Mouse (Mus musculus): ENCODE data around the gene Pla2g2f. TPM values are rescaled to one million over a fixed set of nuclear protein-coding genes. Genes with fewer than 3 reads are reported as not detected.

Pla2g2f gene
- polyA plus RNA-seq, 1 experiment from 2014 or later: not detected

- DNase-seq (peak; percentile 76), ATAC-seq (ENCODE audit: insufficient read depth) (peak; percentile 24; the same call in 1 of the 2 replicates)
- peak; percentile 84 for TF ChIP-seq CTCF (IDR thresholded peaks at IDR 0.05; ENCODE audit: low read depth)
- Histone ChIP-seq H3K27me3 (ENCODE audit: insufficient read depth, low read length) (no peaks in the 10 kb centered on the region), H3K4me2 (no peak overlapping the region), H3K9ac (no peak overlapping the region), H3K4me3 (ENCODE audit: low read depth, low read length) (no peak overlapping the region), H3K27ac (ENCODE audit: low read depth) (no peak overlapping the region), H3K4me1 (ENCODE audit: insufficient read depth) (no peaks in the 10 kb centered on the region), H3K36me3 (ENCODE audit: insufficient read depth) (no peaks in the 10 kb centered on the region), H3K9me3 (ENCODE audit: low read depth, low read length) (no peaks in the 10 kb centered on the region)
- WGBS: 45% methylated on average over 8 of the region's 8 CpGs
Observed at GRCm38 (mm10) chr4:138748369-138749072, 8.9 kb downstream of the Pla2g2f start.

- no peaks in the 10 kb centered on the region for H3K4me1 ChIP-seq (ENCODE audit: insufficient read depth)
- no peaks in the 10 kb centered on the region for H3K9me3 ChIP-seq (ENCODE audit: low read depth, low read length)
- TF ChIP-seq CTCF (IDR thresholded peaks at IDR 0.05; ENCODE audit: low read depth): no peak
- no peaks in the 10 kb centered on the region for H3K36me3 ChIP-seq (ENCODE audit: insufficient read depth)
- no peak overlapping the region for H3K27ac ChIP-seq (ENCODE audit: low read depth)
- DNase-seq (peak; percentile 5), ATAC-seq (ENCODE audit: insufficient read depth) (0 out of 2 replicates have a peak, but pooled peaks have one; percentile 42)
- WGBS: 60% methylated on average over 10 of the region's 10 CpGs
- H3K9ac ChIP-seq: no peak overlapping the region
- no peaks in the 10 kb centered on the region for H3K27me3 ChIP-seq (ENCODE audit: insufficient read depth, low read length)
- no peak overlapping the region for H3K4me3 ChIP-seq (ENCODE audit: low read depth, low read length)
- H3K4me2 ChIP-seq: no peak overlapping the region
Observed at GRCm38 (mm10) chr4:138747851-138748250, 9.6 kb downstream of the Pla2g2f start.

- no peak for TF ChIP-seq CTCF (IDR thresholded peaks at IDR 0.05; ENCODE audit: low read depth)
- H3K9ac ChIP-seq: no peak overlapping the region
- no peaks in the 10 kb centered on the region for H3K27me3 ChIP-seq (ENCODE audit: insufficient read depth, low read length)
- no peaks in the 10 kb centered on the region for H3K9me3 ChIP-seq (ENCODE audit: low read depth, low read length)
- no peaks in the 10 kb centered on the region for H3K4me1 ChIP-seq (ENCODE audit: insufficient read depth)
- no peaks in the 10 kb centered on the region for H3K36me3 ChIP-seq (ENCODE audit: insufficient read depth)
- DNase-seq (no peak), ATAC-seq (ENCODE audit: insufficient read depth) (no peak)
- 85% methylated on average over 9 of the region's 9 CpGs for WGBS
- no peak overlapping the region for H3K27ac ChIP-seq (ENCODE audit: low read depth)
- no peak overlapping the region for H3K4me3 ChIP-seq (ENCODE audit: low read depth, low read length)
- no peak overlapping the region for H3K4me2 ChIP-seq
Observed at GRCm38 (mm10) chr4:138746866-138747265, 10.6 kb downstream of the Pla2g2f start.

DNA sequence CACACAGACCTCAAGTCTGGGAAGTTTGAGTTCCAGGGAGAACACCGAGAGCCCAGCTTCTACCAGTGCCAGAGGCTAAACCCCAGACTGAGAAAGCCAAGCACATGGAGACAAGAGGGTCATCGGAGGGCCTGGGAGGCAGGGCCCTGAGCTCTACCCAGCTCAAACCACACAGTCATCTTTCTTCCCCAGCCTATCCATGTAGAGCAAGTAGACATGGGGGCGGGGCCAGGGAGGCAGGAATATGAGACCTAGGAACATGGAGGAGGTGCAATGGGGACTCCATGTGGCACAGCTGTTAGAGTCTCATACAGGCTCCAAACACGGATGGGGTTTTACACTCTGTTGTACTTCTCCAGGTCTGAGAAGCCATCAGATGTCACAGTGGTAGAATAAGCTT lies 11.5 kb downstream of the Pla2g2f start:
- Histone ChIP-seq H3K27ac (ENCODE audit: low read depth) (no peak overlapping the region), H3K4me2 (no peak overlapping the region), H3K4me3 (ENCODE audit: low read depth, low read length) (no peak overlapping the region), H3K27me3 (ENCODE audit: insufficient read depth, low read length) (no peaks in the 10 kb centered on the region), H3K9ac (no peak overlapping the region), H3K4me1 (ENCODE audit: insufficient read depth) (no peaks in the 10 kb centered on the region), H3K9me3 (ENCODE audit: low read depth, low read length) (no peaks in the 10 kb centered on the region), H3K36me3 (ENCODE audit: insufficient read depth) (no peaks in the 10 kb centered on the region)
- TF ChIP-seq CTCF (IDR thresholded peaks at IDR 0.05; ENCODE audit: low read depth): no peak
- DNase-seq: peak; percentile 56
- no peak for ATAC-seq (ENCODE audit: insufficient read depth)
- WGBS: 43% methylated on average over 4 of the region's 4 CpGs

DNA sequence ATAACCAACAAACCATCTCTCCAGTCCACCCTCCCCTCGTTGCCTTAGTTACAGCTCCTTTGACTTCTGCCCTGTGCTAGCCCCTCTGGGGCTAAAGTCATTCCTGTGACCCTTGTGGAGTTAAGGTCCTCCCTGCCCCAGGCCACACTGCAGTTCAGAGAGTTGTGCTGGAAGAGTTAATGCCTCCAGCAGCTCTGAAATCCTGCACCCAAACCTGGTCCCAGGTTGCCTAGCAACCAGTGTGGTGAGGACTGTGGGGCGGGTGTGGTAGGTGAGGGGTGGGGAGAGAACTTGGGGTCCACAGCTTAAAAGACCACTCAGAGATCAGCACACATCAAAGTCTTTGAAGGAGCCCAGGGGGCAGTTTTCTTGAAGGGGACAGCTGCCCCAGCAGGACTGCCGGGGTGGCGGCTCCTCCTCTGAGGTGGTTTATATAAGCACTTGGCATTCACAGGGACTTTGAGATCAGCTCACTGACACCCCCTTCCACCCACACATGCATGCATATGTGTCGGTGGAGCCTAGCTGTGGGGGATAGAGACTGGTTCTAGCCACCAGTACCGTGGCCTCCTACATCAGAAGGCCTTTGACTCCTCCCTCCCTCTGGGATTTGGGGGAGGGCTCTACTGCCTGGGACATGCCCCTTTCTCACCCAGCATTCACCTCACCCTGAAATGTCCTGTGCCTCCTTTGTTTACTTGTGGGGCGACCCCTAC lies 18.1 kb downstream of the Pla2g2f start:
- Histone ChIP-seq H3K4me3 (ENCODE audit: low read depth, low read length) (no peak overlapping the region), H3K9me3 (ENCODE audit: low read depth, low read length) (no peaks in the 10 kb centered on the region), H3K27me3 (ENCODE audit: insufficient read depth, low read length) (no peaks in the 10 kb centered on the region), H3K4me2 (no peak overlapping the region), H3K4me1 (ENCODE audit: insufficient read depth) (0 out of 2 replicates have a peak, but pooled peaks cover 3% of the 10 kb centered on the region), H3K9ac (no peak overlapping the region), H3K27ac (ENCODE audit: low read depth) (no peak overlapping the region), H3K36me3 (ENCODE audit: insufficient read depth) (no peaks in the 10 kb centered on the region)
- peak; percentile 57; the same call in 1 of the 2 replicates for ATAC-seq (ENCODE audit: insufficient read depth)
- DNase-seq: peak; percentile 42
- TF ChIP-seq CTCF (IDR thresholded peaks at IDR 0.05; ENCODE audit: low read depth): no peak
- 14% methylated on average over 7 of the region's 7 CpGs for WGBS

DNA sequence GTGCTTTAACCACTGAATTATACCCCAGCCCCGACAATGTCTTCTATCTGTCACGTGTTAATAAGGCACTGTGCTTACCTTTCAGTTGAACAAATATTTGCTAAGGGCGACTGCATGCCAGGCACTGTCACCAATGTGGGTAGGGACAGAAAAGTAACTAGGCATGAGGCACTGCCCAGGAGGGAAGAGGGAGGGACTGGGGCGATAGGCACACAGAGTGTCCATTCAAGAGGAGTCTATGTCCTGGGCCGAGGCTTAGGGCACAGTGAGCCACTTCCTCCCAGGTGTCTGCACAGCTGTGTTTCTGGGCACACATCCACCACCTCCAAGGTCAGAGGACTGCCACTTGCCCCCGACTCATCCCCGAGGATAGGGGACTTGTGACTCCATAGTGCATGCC lies 20.4 kb downstream of the Pla2g2f start, which contains the start of gene Ubxn10:
Gene Ubxn10, minus strand, starts transcription at position 137 of the 400 bp plus-strand sequence.
- H3K9me3 ChIP-seq (ENCODE audit: low read depth, low read length): no peaks in the 10 kb centered on the region
- H3K4me2 ChIP-seq: no peak within 1 kb of the TSS
- H3K4me3 ChIP-seq (ENCODE audit: low read depth, low read length): no peak within 1 kb of the TSS
- no peaks in the 10 kb centered on the region for H3K36me3 ChIP-seq (ENCODE audit: insufficient read depth)
- TF ChIP-seq CTCF (IDR thresholded peaks at IDR 0.05; ENCODE audit: low read depth): no peak
- peaks cover 3% of the 10 kb centered on the region; the same call in 1 of the 2 replicates for H3K4me1 ChIP-seq (ENCODE audit: insufficient read depth)
- DNase-seq: peak; percentile 44
- H3K27ac ChIP-seq (ENCODE audit: low read depth): no peak within 1 kb of the TSS
- H3K27me3 ChIP-seq (ENCODE audit: insufficient read depth, low read length): no peaks in the 10 kb centered on the region
- peak; percentile 55 for ATAC-seq (ENCODE audit: insufficient read depth)
- no peak within 1 kb of the TSS for H3K9ac ChIP-seq
- WGBS: 45% methylated on average over 7 of the region's 7 CpGs

DNA sequence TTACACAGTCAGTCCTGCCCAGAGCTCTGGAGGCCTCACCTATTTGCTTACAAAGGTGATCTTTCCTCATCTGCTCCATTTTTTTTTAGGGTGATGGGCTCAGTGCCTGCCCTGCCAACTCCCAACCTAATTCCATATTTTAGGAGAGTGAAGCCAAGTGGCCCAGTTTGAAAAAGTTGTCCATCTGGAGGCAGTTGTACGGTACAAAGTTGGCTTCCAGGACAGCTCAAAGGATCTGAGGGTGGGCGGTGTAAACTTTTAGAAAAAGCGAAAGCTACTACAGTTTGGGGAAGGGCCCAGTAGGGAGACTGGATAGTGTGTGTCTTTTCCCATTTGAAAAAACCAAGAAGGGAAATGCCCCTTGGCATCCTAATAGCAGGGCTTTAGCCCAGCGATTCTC lies 22.6 kb downstream of the Pla2g2f start:
- H3K36me3 ChIP-seq (ENCODE audit: insufficient read depth): no peaks in the 10 kb centered on the region
- H3K4me1 ChIP-seq (ENCODE audit: insufficient read depth): peaks cover 3% of the 10 kb centered on the region; the same call in 1 of the 2 replicates
- DNase-seq (no peak), ATAC-seq (ENCODE audit: insufficient read depth) (no peak)
- WGBS: 82% methylated on average over 4 of the region's 4 CpGs
- no peak for TF ChIP-seq CTCF (IDR thresholded peaks at IDR 0.05; ENCODE audit: low read depth)
- H3K4me2 ChIP-seq: no peak overlapping the region
- H3K27me3 ChIP-seq (ENCODE audit: insufficient read depth, low read length): no peaks in the 10 kb centered on the region
- H3K27ac ChIP-seq (ENCODE audit: low read depth): no peak overlapping the region
- no peaks in the 10 kb centered on the region for H3K9me3 ChIP-seq (ENCODE audit: low read depth, low read length)
- no peak overlapping the region for H3K4me3 ChIP-seq (ENCODE audit: low read depth, low read length)
- H3K9ac ChIP-seq: no peak overlapping the region
